Mouse (Mus musculus): ENCODE measurements at regions not wholly inside any gene's neighbourhood (a gene's known extent, or its start where the extent isn't known, plus 50 kb on each side); places are given as distances from the start of the nearest gene placed in this dataset.

- Histone ChIP-seq H3K4me3 (ENCODE audit: low read length) (no peak overlapping the region), H3K4me2 (ENCODE audit: low read length) (no peak overlapping the region), H3K4me1 (ENCODE audit: control insufficient read depth, insufficient read depth, low read depth, low read length) (no peaks in the 10 kb centered on the region), H3K27me3 (replicated peaks; ENCODE audit: control insufficient read depth, insufficient read depth, low read length) (no peaks in the 10 kb centered on the region), H3K9me3 (ENCODE audit: control insufficient read depth, low read length) (no peaks in the 10 kb centered on the region), H3K9ac (ENCODE audit: low read depth, low read length) (no peak overlapping the region), H3K36me3 (ENCODE audit: control insufficient read depth, insufficient read depth, low read length) (no peaks in the 10 kb centered on the region), H3K27ac (ENCODE audit: low read depth, low read length) (no peak overlapping the region)
- no peak for ATAC-seq
Measured at GRCm38 (mm10) chrX:156598070-156598469, 817.0 kb downstream of the Phex start.

- no peaks in the 10 kb centered on the region for H3K4me1 ChIP-seq (ENCODE audit: control insufficient read depth, insufficient read depth, low read depth, low read length)
- ATAC-seq, result peak; percentile 67; the same call in 1 of the 2 replicates
- no peaks in the 10 kb centered on the region for H3K9me3 ChIP-seq (ENCODE audit: control insufficient read depth, low read length)
- no peaks in the 10 kb centered on the region for H3K27me3 ChIP-seq (replicated peaks; ENCODE audit: control insufficient read depth, insufficient read depth, low read length)
- no peak overlapping the region for H3K4me3 ChIP-seq (ENCODE audit: low read length)
- WGBS, result 67% methylated on average over 5 of the region's 5 CpGs
- no peaks in the 10 kb centered on the region for H3K36me3 ChIP-seq (ENCODE audit: control insufficient read depth, insufficient read depth, low read length)
- no peak overlapping the region for H3K27ac ChIP-seq (ENCODE audit: low read depth, low read length)
- no peak overlapping the region for H3K9ac ChIP-seq (ENCODE audit: low read depth, low read length)
- H3K4me2 ChIP-seq (ENCODE audit: low read length), result no peak overlapping the region
Measured at GRCm38 (mm10) chrX:156594735-156595134, 820.4 kb downstream of the Phex start.

Data from hindbrain, embryonic 16.5 days (tissue).